Mouse (Mus musculus): ENCODE measurements around the gene Klc3. TPM values are rescaled to one million over a fixed set of nuclear protein-coding genes. Genes with fewer than 3 reads are reported as not detected.
A peak's percentile ranks its signal among the peaks of the same experiment; 100 is the strongest.

Klc3 gene
- total and polyA plus RNA-seq, 2 experiments from 2014 or later, result 2.9 to 3.0 TPM

DNA sequence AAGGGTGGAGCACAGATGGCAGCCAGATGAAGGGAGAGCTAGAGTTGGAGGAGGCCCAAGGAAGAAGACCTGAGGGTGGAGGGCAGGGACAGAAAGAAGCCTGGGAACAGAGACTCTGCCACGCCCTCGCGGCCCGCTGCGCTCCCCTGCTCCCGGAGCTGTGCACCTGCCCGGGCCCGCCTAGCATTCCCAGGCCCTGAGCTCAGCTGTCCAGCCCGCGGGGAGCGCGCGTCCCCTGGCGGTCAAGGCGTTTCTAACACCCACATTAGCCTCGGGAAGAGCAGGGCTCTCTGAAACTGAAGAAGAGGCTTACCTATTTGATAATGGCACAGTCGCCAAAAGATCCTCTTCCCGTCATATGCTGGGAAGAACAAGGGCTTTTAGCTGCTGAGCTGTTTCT lies 40.0 kb downstream of the Klc3 start:
- H3K4me3 ChIP-seq (ENCODE audit: low read depth, low read length), result no peak overlapping the region
- no peaks in the 10 kb centered on the region for H3K4me1 ChIP-seq (ENCODE audit: insufficient read depth)
- TF ChIP-seq CTCF (IDR thresholded peaks at IDR 0.05; ENCODE audit: low read depth), result peak; percentile 71
- H3K27me3 ChIP-seq (ENCODE audit: insufficient read depth, low read length), result no peaks in the 10 kb centered on the region
- 6% methylated on average over 18 of the region's 18 CpGs for WGBS
- no peak overlapping the region for H3K27ac ChIP-seq (ENCODE audit: low read depth, low read length)
- no peak for DNase-seq
- H3K36me3 ChIP-seq (ENCODE audit: insufficient read depth), result no peaks in the 10 kb centered on the region
- no peaks in the 10 kb centered on the region for H3K9me3 ChIP-seq (ENCODE audit: low read length)
- no peak overlapping the region for H3K4me2 ChIP-seq (ENCODE audit: low read depth)
- ATAC-seq, result no peak
- no peak overlapping the region for H3K9ac ChIP-seq

DNA sequence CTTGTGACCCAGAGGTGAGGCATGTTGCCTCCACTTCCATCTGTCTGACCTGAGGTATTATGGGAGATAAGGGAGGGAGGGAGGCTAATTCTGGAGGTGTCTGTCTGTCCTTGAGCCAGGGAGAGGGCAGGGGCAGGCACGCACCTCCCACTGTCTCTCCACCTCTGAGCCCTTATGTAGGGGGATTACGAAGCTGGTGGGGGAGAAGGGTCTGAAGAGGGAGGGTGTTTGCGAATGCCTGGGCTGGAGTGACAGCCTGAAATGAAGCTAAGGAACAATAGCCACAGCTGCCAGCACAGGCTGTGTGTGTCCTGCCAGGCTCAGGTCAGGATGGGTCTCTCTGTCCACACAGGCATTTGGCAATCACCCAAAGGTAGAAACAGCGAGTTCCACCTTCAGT lies 41.6 kb downstream of the Klc3 start:
- no peak overlapping the region for H3K27ac ChIP-seq (ENCODE audit: low read depth, low read length)
- TF ChIP-seq CTCF (IDR thresholded peaks at IDR 0.05; ENCODE audit: low read depth), result no peak
- H3K4me1 ChIP-seq (ENCODE audit: insufficient read depth), result no peaks in the 10 kb centered on the region; the same call in 1 of the 2 replicates
- no peaks in the 10 kb centered on the region for H3K27me3 ChIP-seq (ENCODE audit: insufficient read depth, low read length)
- 21% methylated on average over 4 of the region's 4 CpGs for WGBS
- no peaks in the 10 kb centered on the region for H3K9me3 ChIP-seq (ENCODE audit: low read length)
- ATAC-seq, result no peak
- H3K4me2 ChIP-seq (ENCODE audit: low read depth), result no peak overlapping the region
- H3K36me3 ChIP-seq (ENCODE audit: insufficient read depth), result peaks cover 4% of the 10 kb centered on the region; the same call in 1 of the 2 replicates
- DNase-seq, result no peak
- H3K4me3 ChIP-seq (ENCODE audit: low read depth, low read length), result 0 out of 2 replicates have a peak overlapping the region, but pooled peaks have one; percentile 65
- no peak overlapping the region for H3K9ac ChIP-seq

- TF ChIP-seq CTCF (IDR thresholded peaks at IDR 0.05; ENCODE audit: low read depth), result peak; percentile 70
- no peak overlapping the region for H3K9ac ChIP-seq
Observed at GRCm38 (mm10) chr7:19361720-19362119, 42.2 kb downstream of the Klc3 start.

GRCm38 (mm10) chr7:19360944-19361343 lies 43.0 kb downstream of the Klc3 start:
- Histone ChIP-seq H3K4me3 (ENCODE audit: low read depth, low read length) (peak overlapping the region; percentile 65), H3K4me2 (ENCODE audit: low read depth) (peak overlapping the region; percentile 95), H3K27ac (ENCODE audit: low read depth, low read length) (peak overlapping the region; percentile 42; the same call in 1 of the 2 replicates), H3K27me3 (ENCODE audit: insufficient read depth, low read length) (no peaks in the 10 kb centered on the region), H3K9ac (peak overlapping the region; percentile 26), H3K9me3 (ENCODE audit: low read length) (no peaks in the 10 kb centered on the region), H3K4me1 (ENCODE audit: insufficient read depth) (no peaks in the 10 kb centered on the region; the same call in 1 of the 2 replicates), H3K36me3 (ENCODE audit: insufficient read depth) (peaks cover 9% of the 10 kb centered on the region; the same call in 1 of the 2 replicates)
- WGBS, result 1% methylated on average over 27 of the region's 27 CpGs
- ATAC-seq (peak; percentile 70), DNase-seq (peak; percentile 88)
- no peak for TF ChIP-seq CTCF (IDR thresholded peaks at IDR 0.05; ENCODE audit: low read depth)

More at GRCm38 (mm10) chr7:19361720-19362119, 42.2 kb downstream of the Klc3 start:
- no peak for DNase-seq
- no peak overlapping the region for H3K27ac ChIP-seq (ENCODE audit: low read depth, low read length)
- H3K36me3 ChIP-seq (ENCODE audit: insufficient read depth), result peaks cover 9% of the 10 kb centered on the region; the same call in 1 of the 2 replicates
- ATAC-seq, result no peak
- no peaks in the 10 kb centered on the region for H3K27me3 ChIP-seq (ENCODE audit: insufficient read depth, low read length)
- H3K4me3 ChIP-seq (ENCODE audit: low read depth, low read length), result peak overlapping the region; percentile 65
- peak overlapping the region; percentile 95 for H3K4me2 ChIP-seq (ENCODE audit: low read depth)
- H3K4me1 ChIP-seq (ENCODE audit: insufficient read depth), result no peaks in the 10 kb centered on the region; the same call in 1 of the 2 replicates
- H3K9me3 ChIP-seq (ENCODE audit: low read length), result no peaks in the 10 kb centered on the region
- WGBS, result 11% methylated on average over 16 of the region's 16 CpGs

- peak overlapping the region; percentile 60; the same call in 1 of the 2 replicates for H3K9ac ChIP-seq
- peak; percentile 72 for ATAC-seq
- TF ChIP-seq CTCF (IDR thresholded peaks at IDR 0.05; ENCODE audit: low read depth), result no peak
- peak; percentile 74 for DNase-seq
- peak overlapping the region; percentile 65 for H3K4me3 ChIP-seq (ENCODE audit: low read depth, low read length)
- peak overlapping the region; percentile 42; the same call in 1 of the 2 replicates for H3K27ac ChIP-seq (ENCODE audit: low read depth, low read length)
- no peaks in the 10 kb centered on the region for H3K9me3 ChIP-seq (ENCODE audit: low read length)
- WGBS, result 1% methylated on average over 45 of the region's 45 CpGs
- no peaks in the 10 kb centered on the region for H3K27me3 ChIP-seq (ENCODE audit: insufficient read depth, low read length)
- peak overlapping the region; percentile 95 for H3K4me2 ChIP-seq (ENCODE audit: low read depth)
- H3K36me3 ChIP-seq (ENCODE audit: insufficient read depth), result peaks cover 9% of the 10 kb centered on the region; the same call in 1 of the 2 replicates
- no peaks in the 10 kb centered on the region; the same call in 1 of the 2 replicates for H3K4me1 ChIP-seq (ENCODE audit: insufficient read depth)
Observed at GRCm38 (mm10) chr7:19359892-19360641, 43.8 kb downstream of the Klc3 start.

GRCm38 (mm10) chr7:19359299-19359891 lies 44.5 kb downstream of the Klc3 start, which contains the start of the genes Cd3eap and Ppp1r13l:
Gene Cd3eap, minus strand, starts transcription at chr7:19359483.
Gene Ppp1r13l, plus strand, starts transcription at chr7:19359749.
- DNase-seq (peak; percentile 93), ATAC-seq (peak; percentile 87)
- peak within 1 kb of the TSS; percentile 42; the same call in 1 of the 2 replicates for H3K27ac ChIP-seq (ENCODE audit: low read depth, low read length)
- no peaks in the 10 kb centered on the region; the same call in 1 of the 2 replicates for H3K4me1 ChIP-seq (ENCODE audit: insufficient read depth)
- H3K9ac ChIP-seq, result peak within 1 kb of the TSS; percentile 60
- WGBS, result under 1% methylated on average over 31 of the region's 31 CpGs
- no peaks in the 10 kb centered on the region for H3K9me3 ChIP-seq (ENCODE audit: low read length)
- TF ChIP-seq CTCF (IDR thresholded peaks at IDR 0.05; ENCODE audit: low read depth), result peak; percentile 39
- no peaks in the 10 kb centered on the region for H3K27me3 ChIP-seq (ENCODE audit: insufficient read depth, low read length)
- peaks cover 15% of the 10 kb centered on the region for H3K36me3 ChIP-seq (ENCODE audit: insufficient read depth)
- peak within 1 kb of the TSS; percentile 95 for H3K4me2 ChIP-seq (ENCODE audit: low read depth)
- H3K4me3 ChIP-seq (ENCODE audit: low read depth, low read length), result peak within 1 kb of the TSS; percentile 65

All from forebrain, postnatal 0 days (tissue).